In genomic region chr13:95481428-95481827, GRCm38 (mm10) we compare ENCODE assay signal across 9 mouse cellular contexts. TPM values are rescaled to one million over a fixed set of nuclear protein-coding genes. Genes with fewer than 3 reads are reported as not detected.
DNase-seq lines count a peak whose midpoint lies in the region; ATAC-seq and TF ChIP-seq lines count a peak whose summit lies in the region.
"Had no signal": no experiment of that assay in that cellular context is flagged by ENCODE, and none has a peak within 500 bp of the region (broad histone marks: within the 10 kb centered on the region; RNA-seq: fewer than 3 reads in every experiment).

No protein-coding gene starts in this region.

- DNase-seq in CH12.LX (ENCODE audit: extremely low read depth), result peak; percentile 72
- peak; percentile 76 to 90 for DNase-seq in heart, postnatal 14 days
- DNase-seq in layer of hippocampus, adult 11-12 months (ENCODE audit: low spot score), result peak; percentile 88
- DNase-seq in lung, postnatal 0 days (ENCODE audit: low spot score), result peak; percentile 86
- DNase-seq in ovary, postnatal 14 days (ENCODE audit: low spot score), result peak; percentile 76
- DNase-seq in thymus, postnatal 14 days, result peak; percentile 67

- peak; percentile 78 for ATAC-seq in erythroblast, adult 5-6 weeks (replicated peaks; ENCODE audit: low FRiP score, poor library complexity, severe bottlenecking)
- peak; percentile 52 for ATAC-seq in lung, postnatal 0 days

- peaks cover 9% of the 10 kb centered on the region for H3K27me3 ChIP-seq in CH12.LX (replicated peaks)
- H3K27me3 ChIP-seq in lung, postnatal 0 days (replicated peaks; ENCODE audit: insufficient read depth, low read length), result no peaks in the 10 kb centered on the region

- no peak for TF ChIP-seq POLR2A in CH12.LX (IDR thresholded peaks at IDR 0.05; ENCODE audit: low read depth, low read length)
- TF ChIP-seq POLR2A in bone marrow, adult 2 months (IDR thresholded peaks at IDR 0.05; ENCODE audit: borderline replicate concordance, control insufficient read depth, low read depth, low read length), result no peak

- no peak overlapping the region for H3K9ac ChIP-seq in CH12.LX (ENCODE audit: insufficient read depth, low read depth)
- H3K9ac ChIP-seq in lung, postnatal 0 days (replicated peaks; ENCODE audit: low read depth), result no peak overlapping the region
- H3K9ac ChIP-seq: heart, embryonic 13.5 days had no signal

- no peaks in the 10 kb centered on the region for H3K9me3 ChIP-seq in CH12.LX (replicated peaks; ENCODE audit: low read length)
- H3K9me3 ChIP-seq in lung, postnatal 0 days (ENCODE audit: low read length), result no peaks in the 10 kb centered on the region
- H3K9me3 ChIP-seq: heart, embryonic 13.5 days had no signal

- no peaks in the 10 kb centered on the region for H3K79me2 ChIP-seq in CH12.LX (replicated peaks; ENCODE audit: control insufficient read depth, extremely low read depth, insufficient read depth, poor library complexity, severe bottlenecking)

- in situ Hi-C loops in CH12.LX (cut with MboI; ENCODE audit: low pct_ligation_motif_present, low pct_unique_long_range_greater_than_20kb, low sequenced_read_pairs), result no loop called here

- no peak overlapping the region for H3K4me2 ChIP-seq in CH12.LX (ENCODE audit: insufficient read depth, low read depth, poor library complexity, severe bottlenecking)
- H3K4me2 ChIP-seq in lung, postnatal 0 days (replicated peaks; ENCODE audit: low read depth, low read length), result no peak overlapping the region
- H3K4me2 ChIP-seq: heart, embryonic 13.5 days had no signal

- no peak for TF ChIP-seq EP300 in CH12.LX (IDR thresholded peaks at IDR 0.05; ENCODE audit: low read length)
- TF ChIP-seq EP300 in lung, postnatal 0 days (IDR thresholded peaks at IDR 0.05), result no peak

- intact Hi-C loops in heart, postnatal 14 days (cut with DNase I), result loop anchor here (1.0 to 5.0 kb wide), 2 partner anchors 91 to 504 kb away; partner anchors contain the start of gene Wdr41

- 7% methylated on average over 4 of the region's 4 CpGs for WGBS in bone marrow, adult 2 months
- WGBS in lung, postnatal 0 days, result 8% methylated on average over 4 of the region's 4 CpGs

- no peaks in the 10 kb centered on the region for H3K4me1 ChIP-seq in CH12.LX (ENCODE audit: control insufficient read depth in 1 of 2, insufficient read depth in 2 of 2)
- H3K4me1 ChIP-seq in bone marrow, adult 2 months (ENCODE audit: control insufficient read depth, insufficient read depth, low read length), result no peaks in the 10 kb centered on the region
- H3K4me1 ChIP-seq in lung, postnatal 0 days (ENCODE audit: insufficient read depth, low read depth, low read length), result no peaks in the 10 kb centered on the region

- peak; percentile 88 to 94 for TF ChIP-seq CTCF in CH12.LX (conservative IDR thresholded peaks at IDR 0.05 in 1 of 2, IDR thresholded peaks at IDR 0.05 in 1 of 2; ENCODE audit: low read depth in 2 of 2, low read length in 2 of 2)
- peak; percentile 72 for TF ChIP-seq CTCF in bone marrow, adult 2 months (IDR thresholded peaks at IDR 0.05; ENCODE audit: control insufficient read depth, insufficient read depth, low read length)
- peak; percentile 93 for TF ChIP-seq CTCF in lung, postnatal 0 days (IDR thresholded peaks at IDR 0.05)

- no peak overlapping the region for H3K4me3 ChIP-seq in CH12.LX (replicated peaks in 1 of 3; ENCODE audit: low read depth in 2 of 3, low read length in 2 of 3, poor library complexity in 1 of 3)
- no peak overlapping the region for H3K4me3 ChIP-seq in bone marrow, adult 2 months (replicated peaks; ENCODE audit: control insufficient read depth, low read depth, low read length)
- no peak overlapping the region for H3K4me3 ChIP-seq in lung, postnatal 0 days (ENCODE audit: low read depth, low read length)
- H3K4me3 ChIP-seq: heart, embryonic 13.5 days had no signal

- no peak overlapping the region for H3K27ac ChIP-seq in CH12.LX (ENCODE audit: insufficient read depth, low read depth)
- H3K27ac ChIP-seq in bone marrow, adult 2 months (ENCODE audit: control insufficient read depth, insufficient read depth, low read depth, low read length, poor library complexity), result no peak overlapping the region
- H3K27ac ChIP-seq in lung, postnatal 0 days (ENCODE audit: low read length), result no peak overlapping the region
- H3K27ac ChIP-seq: heart, embryonic 13.5 days had no signal

- H3K36me3 ChIP-seq in CH12.LX (replicated peaks in 1 of 2; ENCODE audit: control insufficient read depth in 1 of 2, insufficient read depth in 1 of 2, low read length in 1 of 2), result no peaks in the 10 kb centered on the region
- H3K36me3 ChIP-seq in lung, postnatal 0 days (ENCODE audit: insufficient read depth, low read length), result no peaks in the 10 kb centered on the region
- H3K36me3 ChIP-seq: heart, embryonic 13.5 days had no signal

- peak; percentile 95 for TF ChIP-seq RAD21 in CH12.LX (IDR thresholded peaks at IDR 0.05; ENCODE audit: low read depth, low read length)

- dilution Hi-C loops in CH12.LX (cut with MboI; ENCODE audit: extremely low pct_ligation_motif_present, extremely low pct_unique_long_range_greater_than_20kb, low sequenced_read_pairs), result no loop called here

TF ChIP-seq in CH12.LX, 34 proteins besides CTCF, POLR2A, EP300 and RAD21:
- TF ChIP-seq TCF12 (IDR thresholded peaks at IDR 0.05; ENCODE audit: low read depth, low read length) (no peak), ZC3H11A (IDR thresholded peaks at IDR 0.05; ENCODE audit: low read depth, low read length) (peak; percentile 75), ELF1 (IDR thresholded peaks at IDR 0.05; ENCODE audit: low read depth, low read length) (peak; percentile 29; the same call in 1 of the 2 replicates), SMC3 (IDR thresholded peaks at IDR 0.05; ENCODE audit: low read depth, low read length) (peak; percentile 92)

RNA-seq across cellular contexts. Expression of gene S100z, which starts 2.9 kb away (rescaled TPM):
- total RNA-seq in CH12.LX (2012; rRNA removed) (not detected in 2 replicates), CH12.LX (2014; rRNA removed) (not detected in 2 replicates)
- not detected in 2 replicates for polyA plus RNA-seq in CH12.LX (2012; ENCODE audit: insufficient read length, low read depth)
- polyA plus RNA-seq in bone marrow, adult 2 months (2011; ENCODE audit: insufficient read depth, insufficient read length, low replicate concordance, missing spikeins), result not detected in 2 replicates
- not detected in 2 replicates for total RNA-seq in erythroblast, adult 5-6 weeks (2015; ENCODE audit: low replicate concordance)
- not detected in 2 replicates for total RNA-seq in erythroblast, adult 5-6 weeks (2017; ENCODE audit: low replicate concordance)
- not detected for total RNA-seq in heart, postnatal 14 days (2021)
- not detected in 2 replicates for polyA plus RNA-seq in lung, postnatal 0 days (2015; fragmentation: Nextera tagmentation; extraction: Ambion mirVana)
- polyA plus RNA-seq: heart, embryonic 13.5 days had no signal

RNA-seq across cellular contexts. Expression of gene Crhbp, which starts 36.7 kb away (rescaled TPM):
- total RNA-seq in CH12.LX (2012; rRNA removed) (not detected in 2 replicates), CH12.LX (2014; rRNA removed) (not detected in 2 replicates)
- polyA plus RNA-seq in CH12.LX (2012; ENCODE audit: insufficient read length, low read depth), result not detected in 2 replicates
- polyA plus RNA-seq in bone marrow, adult 2 months (2011; ENCODE audit: insufficient read depth, insufficient read length, low replicate concordance, missing spikeins), result not detected in 2 replicates
- total RNA-seq in erythroblast, adult 5-6 weeks (2015; ENCODE audit: low replicate concordance), result not detected in 2 replicates
- not detected in 2 replicates for total RNA-seq in erythroblast, adult 5-6 weeks (2017; ENCODE audit: low replicate concordance)
- total RNA-seq in heart, postnatal 14 days (2021), result not detected
- not detected in 2 replicates for polyA plus RNA-seq in lung, postnatal 0 days (2015; fragmentation: Nextera tagmentation; extraction: Ambion mirVana)

RNA-seq across cellular contexts. Expression of gene F2rl1, which starts 43.6 kb away (rescaled TPM):
- not detected in 2 replicates for total RNA-seq in CH12.LX (2012; rRNA removed)
- total RNA-seq in CH12.LX (2014; rRNA removed), result not detected in 2 replicates
- not detected in 2 replicates for polyA plus RNA-seq in CH12.LX (2012; ENCODE audit: insufficient read length, low read depth)
- 0.47 and 1.8 TPM in 2 replicates for polyA plus RNA-seq in bone marrow, adult 2 months (2011; ENCODE audit: insufficient read depth, insufficient read length, low replicate concordance, missing spikeins)
- not detected in 2 replicates for total RNA-seq in erythroblast, adult 5-6 weeks (2015; ENCODE audit: low replicate concordance)
- total RNA-seq in erythroblast, adult 5-6 weeks (2017; ENCODE audit: low replicate concordance), result 0.42 TPM in 1 of 2 replicates, not detected in the other
- under 1 TPM; 0.55 to 0.78 TPM for total RNA-seq in heart, postnatal 14 days (2021)
- 4.3 and 5.6 TPM in 2 replicates for polyA plus RNA-seq in lung, postnatal 0 days (2015; fragmentation: Nextera tagmentation; extraction: Ambion mirVana)
